Mouse (Mus musculus) hindbrain, embryonic 16.5 days (tissue): ENCODE measurements around the gene Agbl4. TPM values are rescaled to one million over a fixed set of nuclear protein-coding genes. Genes with fewer than 3 reads are reported as not detected.

Source experiments
- ATAC-seq: fragments of 200-750 bp; cut with Nextera tagmentation; 2 replicates; pipeline ENCODE4 v1.8.0; 2017; ENCODE audit warnings: moderate TSS enrichment, moderate library complexity
- H3K27ac ChIP-seq: fragments of 300-500 bp; sonication (generic); 2 replicates; pipeline ENCODE4 v1.5.1; 2014; ENCODE audit warnings: low read depth, mild to moderate bottlenecking, control low read depth, low read length, moderate library complexity
- H3K27me3 ChIP-seq: fragments of 300-500 bp; sonication (generic); replicated peaks from 2 replicates; pipeline ENCODE4 v1.6.1; 2014; ENCODE audit warnings: low read length; ENCODE audit not compliant: control insufficient read depth, insufficient read depth
- H3K36me3 ChIP-seq: fragments of 300-500 bp; sonication (generic); 2 replicates; pipeline ENCODE4 v1.6.1; 2014; ENCODE audit warnings: mild to moderate bottlenecking, low read length, moderate library complexity, mixed read lengths; ENCODE audit not compliant: control insufficient read depth, insufficient read depth
- H3K4me1 ChIP-seq: fragments of 300-500 bp; sonication (generic); 2 replicates; pipeline ENCODE4 v1.6.1; 2014; ENCODE audit warnings: low read depth, low read length; ENCODE audit not compliant: control insufficient read depth, insufficient read depth
- H3K4me2 ChIP-seq: fragments of 300-500 bp; sonication (generic); 2 replicates; pipeline ENCODE4 v1.6.1; 2014; ENCODE audit warnings: mild to moderate bottlenecking, low read length, control low read depth, moderate library complexity
- H3K4me3 ChIP-seq: fragments of 300-500 bp; sonication (generic); 2 replicates; pipeline ENCODE4 v1.5.1; 2014; ENCODE audit warnings: mild to moderate bottlenecking, low read length, control low read depth, moderate library complexity
- H3K9ac ChIP-seq: fragments of 300-500 bp; sonication (generic); 2 replicates; pipeline ENCODE4 v1.6.1; 2014; ENCODE audit warnings: low read depth, mild to moderate bottlenecking, control low read depth, low read length, moderate library complexity
- H3K9me3 ChIP-seq: fragments of 300-500 bp; sonication (generic); 2 replicates; pipeline ENCODE4 v1.6.1; 2014; ENCODE audit warnings: mild to moderate bottlenecking, low read length, moderate library complexity; ENCODE audit not compliant: control insufficient read depth
- WGBS: fragments of 180-500 bp; shearing (Covaris S2); extraction: QIAGEN DNeasy Blood & Tissue Kit; methylation state at CpG from one replicate; pipeline ENCODE4 v1.1.7; 2014; 5-methylcytosine and 5-hydroxymethylcytosine counted together
- polyA plus RNA-seq: library from polyadenylated mRNA; unstranded; fragments of >200 nt; fragmentation: Nextera tagmentation; extraction: Ambion mirVana; gene quantifications from 2 replicates; pipeline ENCODE4 v1.2.1, GENCODE M21; 2015

The Agbl4 gene
- polyA plus RNA-seq, 1 experiment from 2014 or later = 4.8 TPM

- no peaks in the 10 kb centered on the region for H3K4me1 ChIP-seq
- H3K9ac ChIP-seq = no peak overlapping the region
- H3K27ac ChIP-seq = no peak overlapping the region
- 80% methylated on average over 4 of the region's 4 CpGs for WGBS
- no peak for ATAC-seq
- H3K27me3 ChIP-seq = no peaks in the 10 kb centered on the region
- no peak overlapping the region for H3K4me3 ChIP-seq
- H3K9me3 ChIP-seq = no peaks in the 10 kb centered on the region
- no peak overlapping the region for H3K4me2 ChIP-seq
- H3K36me3 ChIP-seq = no peaks in the 10 kb centered on the region
Measured at GRCm38 (mm10) chr4:111332864-111333263, 935.4 kb downstream of the Agbl4 start.

GRCm38 (mm10) chr4:111349965-111350364 is 952.5 kb downstream of the Agbl4 start:
- 14% methylated on average over 4 of the region's 4 CpGs for WGBS
- no peak for ATAC-seq

GRCm38 (mm10) chr4:111350615-111351525 is 953.4 kb downstream of the Agbl4 start:
- ATAC-seq = no peak
- Histone ChIP-seq H3K36me3 (no peaks in the 10 kb centered on the region), H3K9me3 (no peaks in the 10 kb centered on the region), H3K4me2 (no peak overlapping the region), H3K9ac (no peak overlapping the region), H3K27ac (no peak overlapping the region), H3K4me3 (no peak overlapping the region), H3K27me3 (no peaks in the 10 kb centered on the region), H3K4me1 (no peaks in the 10 kb centered on the region)
- WGBS = 44% methylated on average over 6 of the region's 6 CpGs

More at GRCm38 (mm10) chr4:111349965-111350364, 952.5 kb downstream of the Agbl4 start:
- Histone ChIP-seq H3K9me3 (no peaks in the 10 kb centered on the region), H3K4me2 (no peak overlapping the region), H3K27ac (no peak overlapping the region), H3K9ac (no peak overlapping the region), H3K4me1 (no peaks in the 10 kb centered on the region), H3K36me3 (no peaks in the 10 kb centered on the region), H3K4me3 (no peak overlapping the region), H3K27me3 (no peaks in the 10 kb centered on the region)

- H3K27me3 ChIP-seq = no peaks in the 10 kb centered on the region
- no peak for ATAC-seq
- H3K9me3 ChIP-seq = no peaks in the 10 kb centered on the region
- no peaks in the 10 kb centered on the region for H3K4me1 ChIP-seq
- no peak overlapping the region for H3K9ac ChIP-seq
- H3K36me3 ChIP-seq = no peaks in the 10 kb centered on the region
- H3K4me2 ChIP-seq = no peak overlapping the region
- no peak overlapping the region for H3K27ac ChIP-seq
- 48% methylated on average over 4 of the region's 4 CpGs for WGBS
- no peak overlapping the region for H3K4me3 ChIP-seq
Measured at GRCm38 (mm10) chr4:111356584-111357115, 959.2 kb downstream of the Agbl4 start.

- H3K27ac ChIP-seq = no peak overlapping the region
Measured at GRCm38 (mm10) chr4:111357176-111357575, 959.7 kb downstream of the Agbl4 start.

GRCm38 (mm10) chr4:111364199-111364598 is 966.7 kb downstream of the Agbl4 start:
- ATAC-seq = no peak
- no peak overlapping the region for H3K9ac ChIP-seq
- H3K27ac ChIP-seq = no peak overlapping the region

More at GRCm38 (mm10) chr4:111357176-111357575, 959.7 kb downstream of the Agbl4 start:
- H3K36me3 ChIP-seq = no peaks in the 10 kb centered on the region
- no peak overlapping the region for H3K4me3 ChIP-seq
- H3K9me3 ChIP-seq = no peaks in the 10 kb centered on the region
- no peaks in the 10 kb centered on the region for H3K4me1 ChIP-seq
- ATAC-seq = no peak
- WGBS = 72% methylated on average over 3 of the region's 3 CpGs
- no peak overlapping the region for H3K9ac ChIP-seq
- H3K4me2 ChIP-seq = no peak overlapping the region
- H3K27me3 ChIP-seq = no peaks in the 10 kb centered on the region

GRCm38 (mm10) chr4:111367771-111368170 is 970.3 kb downstream of the Agbl4 start:
- ATAC-seq = no peak
- Histone ChIP-seq H3K27me3 (no peaks in the 10 kb centered on the region), H3K9me3 (no peaks in the 10 kb centered on the region), H3K4me2 (no peak overlapping the region), H3K27ac (no peak overlapping the region), H3K36me3 (no peaks in the 10 kb centered on the region), H3K4me3 (no peak overlapping the region), H3K9ac (no peak overlapping the region), H3K4me1 (no peaks in the 10 kb centered on the region)
- 60% methylated on average over 2 of the region's 2 CpGs for WGBS

More at GRCm38 (mm10) chr4:111364199-111364598, 966.7 kb downstream of the Agbl4 start:
- 76% methylated on average over 2 of the region's 2 CpGs for WGBS
- no peaks in the 10 kb centered on the region for H3K36me3 ChIP-seq
- no peaks in the 10 kb centered on the region for H3K27me3 ChIP-seq
- H3K4me1 ChIP-seq = no peaks in the 10 kb centered on the region
- no peak overlapping the region for H3K4me2 ChIP-seq
- no peaks in the 10 kb centered on the region for H3K9me3 ChIP-seq
- no peak overlapping the region for H3K4me3 ChIP-seq

- Histone ChIP-seq H3K27me3 (no peaks in the 10 kb centered on the region), H3K9ac (no peak overlapping the region), H3K27ac (no peak overlapping the region), H3K4me2 (no peak overlapping the region), H3K36me3 (no peaks in the 10 kb centered on the region), H3K9me3 (no peaks in the 10 kb centered on the region), H3K4me1 (no peaks in the 10 kb centered on the region), H3K4me3 (no peak overlapping the region)
- no peak for ATAC-seq
Measured at GRCm38 (mm10) chr4:111377159-111377558, 979.7 kb downstream of the Agbl4 start.

- Histone ChIP-seq H3K4me1 (no peaks in the 10 kb centered on the region), H3K27me3 (no peaks in the 10 kb centered on the region), H3K9ac (no peak overlapping the region), H3K4me2 (no peak overlapping the region), H3K27ac (no peak overlapping the region), H3K36me3 (no peaks in the 10 kb centered on the region), H3K9me3 (no peaks in the 10 kb centered on the region), H3K4me3 (no peak overlapping the region)
- ATAC-seq = no peak
- WGBS = 89% methylated on average over 3 of the region's 3 CpGs
Measured at GRCm38 (mm10) chr4:111378071-111378470, 980.6 kb downstream of the Agbl4 start.
